Mouse (Mus musculus) liver, embryonic 12.5 days (tissue): ENCODE data around the gene Dclk1. TPM values are rescaled to one million over a fixed set of nuclear protein-coding genes. Genes with fewer than 3 reads are reported as not detected.

Experiments
- ATAC-seq: fragments of 200-750 bp; cut with Nextera tagmentation; 2 replicates; pipeline ENCODE4 v1.8.0; 2017; ENCODE audit warnings: moderate number of reproducible peaks, mild to moderate bottlenecking, moderate library complexity
- H3K27ac ChIP-seq: fragments of 300-500 bp; sonication (generic); 2 replicates; pipeline ENCODE4 v1.5.1; 2016; ENCODE audit warnings: mild to moderate bottlenecking
- H3K27me3 ChIP-seq: fragments of 300-500 bp; sonication (generic); replicated peaks from 2 replicates; pipeline ENCODE4 v1.6.1; 2016; ENCODE audit warnings: mild to moderate bottlenecking, moderate library complexity
- H3K36me3 ChIP-seq: fragments of 300-500 bp; sonication (generic); 2 replicates; pipeline ENCODE4 v1.6.1; 2016; ENCODE audit warnings: mild to moderate bottlenecking, moderate library complexity
- H3K4me1 ChIP-seq: fragments of 300-500 bp; sonication (generic); 2 replicates; pipeline ENCODE4 v1.6.1; 2016
- H3K4me2 ChIP-seq: fragments of 300-500 bp; sonication (generic); 2 replicates; pipeline ENCODE4 v1.6.1; 2016; ENCODE audit warnings: mild to moderate bottlenecking, moderate library complexity
- H3K4me3 ChIP-seq: fragments of 300-500 bp; sonication (generic); 2 replicates; pipeline ENCODE4 v1.5.1; 2016; ENCODE audit warnings: mild to moderate bottlenecking, moderate library complexity
- H3K9ac ChIP-seq: fragments of 300-500 bp; sonication (generic); 2 replicates; pipeline ENCODE4 v1.6.1; 2016; ENCODE audit warnings: mild to moderate bottlenecking, moderate library complexity
- H3K9me3 ChIP-seq: fragments of 300-500 bp; sonication (generic); replicated peaks from 2 replicates; pipeline ENCODE4 v1.6.1; 2016; ENCODE audit warnings: mild to moderate bottlenecking, moderate library complexity
- WGBS: fragments of 180-500 bp; shearing (Covaris S2); methylation state at CpG from one replicate; pipeline ENCODE4 v1.1.7; 2016; ENCODE audit not compliant: insufficient replicate concordance; 5-methylcytosine and 5-hydroxymethylcytosine counted together
- polyA plus RNA-seq: library from polyadenylated mRNA; unstranded; fragments of >200 nt; fragmentation: Nextera tagmentation; extraction: Ambion mirVana; gene quantifications from 2 replicates; pipeline ENCODE4 v1.2.1, GENCODE M21; 2016

Gene Dclk1
- polyA plus RNA-seq, 1 experiment from 2014 or later, result 1.7 TPM

DNA sequence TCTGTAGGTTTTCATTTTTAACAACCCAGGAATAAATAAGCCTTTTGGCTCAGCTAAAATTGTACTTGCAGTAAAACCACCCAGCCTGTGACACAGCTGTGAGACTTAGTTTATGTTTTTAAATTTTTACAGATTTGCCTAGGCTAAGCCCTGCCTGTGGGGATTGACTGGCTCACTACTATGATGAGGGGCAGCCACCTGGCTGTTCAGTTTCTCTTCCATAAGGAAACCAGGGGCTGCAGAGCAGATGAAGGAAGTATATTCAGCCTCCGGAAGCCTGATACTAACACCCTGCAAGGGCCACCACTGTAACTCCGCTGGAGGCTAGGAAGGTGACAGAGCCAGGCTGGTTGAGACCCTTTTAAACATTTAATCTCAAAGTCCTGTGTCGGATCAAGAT lies 284.3 kb downstream of the Dclk1 start:
- ATAC-seq, result no peak
- no peaks in the 10 kb centered on the region for H3K27me3 ChIP-seq
- H3K9ac ChIP-seq, result no peak overlapping the region
- no peaks in the 10 kb centered on the region for H3K9me3 ChIP-seq
- no peak overlapping the region for H3K4me3 ChIP-seq
- 0 out of 2 replicates have a peak, but pooled peaks cover 3% of the 10 kb centered on the region for H3K4me1 ChIP-seq
- WGBS, result 30% methylated on average over 3 of the region's 3 CpGs
- H3K36me3 ChIP-seq, result no peaks in the 10 kb centered on the region
- H3K4me2 ChIP-seq, result no peak overlapping the region
- H3K27ac ChIP-seq, result no peak overlapping the region

DNA sequence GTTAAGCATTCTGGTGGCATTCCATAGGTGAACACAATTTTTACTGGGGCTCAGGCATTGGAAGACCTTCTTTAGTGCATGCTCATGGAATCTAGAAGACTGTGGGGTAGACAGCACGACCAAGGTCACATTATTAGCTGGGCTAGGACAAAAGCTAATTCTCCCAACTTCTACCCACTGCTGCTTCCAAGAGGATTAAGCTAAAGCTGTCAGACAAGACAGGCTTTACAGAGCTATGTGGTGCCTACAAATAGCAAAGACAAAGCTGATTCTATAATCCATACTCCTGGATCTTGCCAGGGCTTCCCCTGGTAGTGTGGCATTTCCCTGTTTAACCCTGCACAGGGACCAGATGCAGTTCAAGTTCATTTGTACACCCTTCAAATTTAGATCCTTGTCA lies 285.4 kb downstream of the Dclk1 start:
- no peak for ATAC-seq
- H3K36me3 ChIP-seq, result no peaks in the 10 kb centered on the region
- no peak overlapping the region for H3K4me3 ChIP-seq
- H3K9me3 ChIP-seq, result no peaks in the 10 kb centered on the region
- no peaks in the 10 kb centered on the region for H3K27me3 ChIP-seq
- H3K27ac ChIP-seq, result no peak overlapping the region
- H3K4me1 ChIP-seq, result 0 out of 2 replicates have a peak, but pooled peaks cover 3% of the 10 kb centered on the region
- H3K4me2 ChIP-seq, result no peak overlapping the region
- whole genome bisulfite sequencing, result 47% methylated on average over 1 of the region's 1 CpGs
- no peak overlapping the region for H3K9ac ChIP-seq

DNA sequence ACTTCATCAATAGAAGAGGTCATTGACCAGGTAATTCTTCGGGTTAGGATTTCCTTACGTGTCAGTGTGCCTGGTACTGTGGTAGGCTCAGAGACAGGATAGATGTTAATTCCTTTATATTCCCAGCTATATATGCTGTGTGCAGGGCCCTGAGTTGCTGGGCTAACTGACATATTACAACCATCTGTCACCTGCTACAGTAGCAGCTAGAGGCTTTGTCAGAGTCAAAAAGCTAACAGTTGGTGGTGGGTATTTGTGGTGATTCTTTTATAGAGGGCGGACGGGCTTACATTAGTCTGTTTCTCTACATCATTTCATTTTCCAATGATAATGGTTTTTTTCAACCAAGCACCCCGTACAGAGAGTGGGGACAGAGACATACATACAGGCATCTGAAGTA lies 285.8 kb downstream of the Dclk1 start:
- 0 out of 2 replicates have a peak, but pooled peaks cover 3% of the 10 kb centered on the region for H3K4me1 ChIP-seq
- no peaks in the 10 kb centered on the region for H3K27me3 ChIP-seq
- ATAC-seq, result no peak
- no peak overlapping the region for H3K9ac ChIP-seq
- H3K9me3 ChIP-seq, result no peaks in the 10 kb centered on the region
- WGBS, result 79% methylated on average over 5 of the region's 5 CpGs
- H3K36me3 ChIP-seq, result no peaks in the 10 kb centered on the region
- H3K4me3 ChIP-seq, result no peak overlapping the region
- H3K27ac ChIP-seq, result no peak overlapping the region
- H3K4me2 ChIP-seq, result no peak overlapping the region

DNA sequence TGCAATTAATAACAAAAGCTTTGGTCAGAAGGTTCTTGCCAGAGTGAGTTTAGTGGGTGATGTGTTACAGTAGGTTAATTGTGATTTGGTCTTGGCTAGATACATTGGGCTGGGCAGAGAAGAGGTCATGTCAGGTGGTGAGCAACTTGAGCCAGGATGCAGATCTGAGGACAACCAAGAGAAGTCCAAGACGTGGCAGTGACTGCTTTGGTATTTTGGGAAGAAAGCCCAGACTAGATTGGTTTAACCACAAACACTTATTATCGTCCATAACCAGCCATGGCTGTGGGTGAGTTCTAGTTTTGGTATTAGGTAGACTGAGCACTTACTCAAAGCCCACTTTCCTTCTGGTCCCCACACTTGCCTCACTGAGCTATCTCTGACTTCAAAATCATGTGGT lies 287.2 kb downstream of the Dclk1 start:
- Histone ChIP-seq H3K27me3 (no peaks in the 10 kb centered on the region), H3K36me3 (no peaks in the 10 kb centered on the region), H3K4me3 (no peak overlapping the region), H3K4me1 (no peaks in the 10 kb centered on the region), H3K27ac (no peak overlapping the region), H3K4me2 (no peak overlapping the region), H3K9me3 (no peaks in the 10 kb centered on the region), H3K9ac (no peak overlapping the region)
- ATAC-seq, result no peak
- 34% methylated on average over 2 of the region's 2 CpGs for WGBS

DNA sequence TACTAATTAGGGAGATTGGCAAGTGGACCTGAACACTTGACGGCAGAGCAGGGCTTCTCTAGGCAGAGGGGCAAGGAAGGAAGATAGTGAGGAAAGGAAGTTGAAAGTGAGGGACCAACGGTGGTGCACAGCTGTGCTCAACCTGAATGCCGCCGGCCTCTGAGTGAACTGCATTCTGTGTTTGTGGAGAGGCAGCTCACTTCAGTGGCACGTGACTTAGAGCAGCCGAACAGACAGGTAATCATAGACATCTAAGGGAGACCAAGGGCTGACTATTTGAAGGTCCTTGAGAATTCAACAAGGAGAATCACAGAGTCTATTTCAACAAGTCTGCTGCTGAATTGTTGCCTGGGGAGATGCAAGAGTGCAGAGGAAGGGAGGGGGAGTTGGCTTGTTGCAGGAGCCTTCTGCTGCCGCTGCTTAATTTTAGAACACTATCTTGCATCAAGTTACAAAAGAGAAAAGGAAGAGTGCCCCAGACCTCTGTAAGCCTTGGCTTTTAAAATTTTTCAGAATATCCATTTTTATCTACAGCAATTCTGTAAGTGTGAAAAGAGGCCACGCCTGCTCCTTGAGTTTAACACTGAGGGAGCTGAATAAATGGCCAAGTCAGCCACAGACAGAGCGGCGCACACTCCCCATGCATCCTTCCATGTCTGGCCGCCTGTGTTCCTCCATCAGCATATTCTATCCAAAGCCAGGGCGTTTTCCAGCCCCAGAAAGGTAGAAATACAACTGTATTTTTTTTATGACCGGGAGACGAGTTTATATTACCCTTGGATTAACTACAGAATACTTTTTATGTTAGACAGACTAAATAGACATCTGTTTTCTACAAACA lies 289.3 kb downstream of the Dclk1 start:
- H3K27me3 ChIP-seq, result no peaks in the 10 kb centered on the region
- no peaks in the 10 kb centered on the region for H3K36me3 ChIP-seq
- H3K4me1 ChIP-seq, result no peaks in the 10 kb centered on the region
- no peak overlapping the region for H3K27ac ChIP-seq
- H3K4me3 ChIP-seq, result no peak overlapping the region
- H3K9me3 ChIP-seq, result no peaks in the 10 kb centered on the region
- ATAC-seq, result no peak
- no peak overlapping the region for H3K4me2 ChIP-seq
- 66% methylated on average over 14 of the region's 14 CpGs for WGBS
- no peak overlapping the region for H3K9ac ChIP-seq

DNA sequence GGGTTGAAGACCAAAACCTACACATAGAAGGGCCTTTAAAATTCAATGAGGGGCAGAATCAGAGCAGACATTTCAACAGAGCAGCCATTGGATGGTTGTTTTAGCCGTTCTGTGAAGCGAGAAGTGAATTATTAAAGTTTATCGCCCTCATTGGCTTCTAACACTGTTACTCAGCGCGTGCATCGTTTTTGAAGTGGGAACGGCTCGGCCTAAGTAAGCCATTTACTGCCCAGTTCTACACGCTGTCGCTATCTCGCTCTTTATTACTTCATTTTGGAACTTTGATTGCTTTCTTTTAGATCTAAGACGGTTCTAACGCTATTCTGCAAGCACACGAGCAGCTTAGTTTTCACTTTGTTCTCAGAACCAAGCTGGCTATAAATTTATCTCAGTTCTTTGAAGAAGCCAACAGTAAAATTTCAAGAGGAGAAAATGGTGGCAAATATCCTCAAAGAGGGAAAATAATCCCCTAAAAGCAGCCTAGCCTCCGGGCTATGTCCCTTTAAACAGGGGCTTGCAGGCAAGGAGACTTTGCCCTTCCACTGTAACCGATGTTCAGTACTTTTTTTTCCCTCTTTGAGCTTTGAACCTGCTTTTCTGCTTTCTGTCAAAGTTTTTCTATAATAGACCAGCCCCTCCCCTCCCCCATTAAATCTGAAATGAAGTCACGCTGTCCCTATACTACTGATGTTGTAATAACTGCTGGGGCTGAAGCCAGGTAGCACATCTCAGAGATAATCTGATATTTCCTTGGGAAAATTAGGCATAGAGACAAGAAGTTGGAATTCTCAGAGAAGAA lies 290.2 kb downstream of the Dclk1 start:
- Histone ChIP-seq H3K4me2 (no peak overlapping the region), H3K9me3 (no peaks in the 10 kb centered on the region), H3K27ac (no peak overlapping the region), H3K36me3 (no peaks in the 10 kb centered on the region), H3K4me3 (no peak overlapping the region), H3K27me3 (no peaks in the 10 kb centered on the region), H3K4me1 (no peaks in the 10 kb centered on the region), H3K9ac (no peak overlapping the region)
- WGBS, result 78% methylated on average over 17 of the region's 17 CpGs
- ATAC-seq, result no peak

DNA sequence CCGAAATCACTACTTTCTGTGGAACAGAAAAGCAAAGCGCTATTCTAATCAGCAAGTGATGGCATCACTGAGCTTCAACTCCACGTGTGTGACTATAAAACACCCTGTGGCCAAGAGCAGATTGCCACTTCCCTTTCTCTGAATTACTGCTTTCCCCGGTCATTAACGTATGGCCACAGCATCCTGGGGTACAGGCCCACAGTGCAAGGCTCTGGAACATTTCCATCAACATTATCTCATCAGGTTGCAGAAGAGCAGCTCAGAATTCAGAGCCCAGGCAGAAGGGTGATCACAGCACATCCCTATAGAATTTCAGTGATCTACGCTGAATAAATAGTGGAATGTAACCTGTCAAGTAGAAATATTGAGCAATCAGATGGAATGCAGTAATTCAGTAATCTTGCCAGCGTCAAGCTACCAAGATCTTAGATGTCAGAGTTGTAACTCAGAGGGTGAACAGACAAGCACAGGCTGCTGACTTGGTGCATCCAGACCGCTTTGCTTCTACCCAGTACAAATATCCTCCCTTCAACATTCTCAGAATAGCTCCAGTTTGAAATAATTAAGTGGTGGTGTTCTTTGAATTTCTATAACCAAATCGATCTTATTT lies 293.5 kb downstream of the Dclk1 start:
- Histone ChIP-seq H3K27ac (no peak overlapping the region), H3K4me1 (no peaks in the 10 kb centered on the region), H3K9me3 (no peaks in the 10 kb centered on the region), H3K4me3 (no peak overlapping the region), H3K27me3 (no peaks in the 10 kb centered on the region), H3K36me3 (no peaks in the 10 kb centered on the region), H3K4me2 (no peak overlapping the region), H3K9ac (no peak overlapping the region)
- ATAC-seq, result no peak
- WGBS, result 59% methylated on average over 9 of the region's 9 CpGs

DNA sequence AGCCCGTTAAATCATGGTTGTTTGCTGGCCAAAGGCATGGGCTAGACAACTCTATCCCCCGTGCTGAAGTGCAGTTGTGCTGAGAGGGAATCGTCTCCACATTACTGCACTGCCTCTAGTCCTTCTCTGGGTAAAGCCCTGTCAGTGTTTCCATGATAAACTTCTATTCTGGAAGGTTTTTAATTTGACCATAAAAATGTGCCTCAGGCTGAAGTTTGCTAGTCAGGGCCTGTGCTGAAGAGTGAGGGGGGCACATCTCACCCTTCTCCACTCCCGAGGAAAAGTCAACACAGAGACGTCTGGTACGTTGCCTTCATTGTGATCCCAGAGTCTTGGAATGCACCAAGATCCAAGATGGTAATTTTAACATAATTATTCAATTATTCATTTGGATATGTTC lies 294.7 kb downstream of the Dclk1 start:
- no peak overlapping the region for H3K4me2 ChIP-seq
- H3K9me3 ChIP-seq, result no peaks in the 10 kb centered on the region
- no peaks in the 10 kb centered on the region for H3K27me3 ChIP-seq
- no peak for ATAC-seq
- no peak overlapping the region for H3K27ac ChIP-seq
- no peak overlapping the region for H3K4me3 ChIP-seq
- H3K4me1 ChIP-seq, result no peaks in the 10 kb centered on the region
- WGBS, result 68% methylated on average over 6 of the region's 6 CpGs
- no peaks in the 10 kb centered on the region for H3K36me3 ChIP-seq
- no peak overlapping the region for H3K9ac ChIP-seq

DNA sequence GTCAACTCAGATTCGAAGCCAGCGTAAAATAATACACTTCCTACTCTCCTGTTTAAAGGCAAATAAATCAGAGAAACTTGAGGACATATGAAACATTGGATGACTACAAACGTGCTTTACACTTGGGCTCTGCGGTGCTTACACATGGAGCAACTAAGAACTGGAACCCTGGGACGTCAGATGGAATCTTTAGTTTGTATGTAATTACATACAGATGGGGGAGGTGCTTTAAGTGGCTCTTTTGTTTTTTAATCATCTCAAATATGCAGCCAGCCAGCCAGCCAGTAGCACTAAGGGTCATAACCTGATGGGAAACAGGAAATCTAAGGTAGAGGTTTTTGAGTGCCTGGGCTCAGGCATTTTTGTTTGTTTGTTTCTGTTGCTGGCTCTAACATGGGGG lies 295.6 kb downstream of the Dclk1 start:
- Histone ChIP-seq H3K4me2 (no peak overlapping the region), H3K4me1 (peaks cover 7% of the 10 kb centered on the region; the same call in 1 of the 2 replicates), H3K27me3 (no peaks in the 10 kb centered on the region), H3K9ac (no peak overlapping the region), H3K4me3 (no peak overlapping the region), H3K36me3 (no peaks in the 10 kb centered on the region), H3K9me3 (no peaks in the 10 kb centered on the region), H3K27ac (no peak overlapping the region)
- 69% methylated on average over 5 of the region's 5 CpGs for WGBS
- ATAC-seq, result no peak

DNA sequence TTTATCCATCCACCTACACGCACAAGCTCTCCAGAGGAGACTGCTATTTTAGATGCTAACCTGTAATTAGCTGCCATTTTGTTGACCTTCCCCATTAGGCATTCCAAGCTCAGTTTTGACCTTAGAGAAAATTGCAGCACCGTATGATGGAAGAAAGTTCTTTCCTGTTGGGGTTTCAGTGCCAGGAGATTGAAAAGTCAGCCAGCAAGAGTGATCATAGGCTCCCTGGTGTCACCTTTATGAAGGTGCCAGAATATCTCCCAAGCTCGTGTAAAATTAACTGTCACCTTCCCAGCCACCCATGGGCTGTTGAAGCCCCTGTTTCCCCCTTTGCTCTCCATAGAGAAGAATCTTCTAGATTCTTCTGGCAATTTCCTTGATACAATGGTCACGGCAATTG lies 297.2 kb downstream of the Dclk1 start:
- Histone ChIP-seq H3K36me3 (no peaks in the 10 kb centered on the region), H3K4me2 (no peak overlapping the region), H3K27me3 (no peaks in the 10 kb centered on the region), H3K9me3 (no peaks in the 10 kb centered on the region), H3K27ac (no peak overlapping the region), H3K4me3 (no peak overlapping the region), H3K9ac (no peak overlapping the region), H3K4me1 (peaks cover 24% of the 10 kb centered on the region)
- 60% methylated on average over 4 of the region's 4 CpGs for WGBS
- no peak for ATAC-seq

DNA sequence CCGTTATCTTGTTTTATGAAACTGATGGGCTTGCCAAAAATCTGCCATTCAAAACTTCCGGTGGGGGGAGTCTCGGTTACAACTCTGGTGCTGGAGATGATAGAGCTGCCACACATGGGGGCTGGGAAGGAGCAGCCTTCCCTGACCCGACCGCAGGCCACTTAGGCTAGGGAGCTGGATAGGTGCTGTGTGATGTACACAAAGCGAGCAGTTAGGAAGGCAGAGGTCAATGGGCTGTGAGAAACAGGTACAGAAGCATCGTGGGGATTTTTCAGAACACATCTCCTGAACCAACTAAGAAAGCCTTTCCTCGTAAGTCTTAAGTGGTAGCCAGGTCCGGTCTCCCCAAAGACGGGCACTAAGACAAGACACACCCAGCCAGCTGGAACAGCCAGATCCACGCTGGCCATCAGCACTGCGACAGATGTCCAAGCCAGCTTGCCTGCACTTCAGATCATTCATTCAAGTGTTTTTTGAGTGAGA lies 297.7 kb downstream of the Dclk1 start:
- Histone ChIP-seq H3K27me3 (no peaks in the 10 kb centered on the region), H3K9me3 (no peaks in the 10 kb centered on the region), H3K9ac (no peak overlapping the region), H3K4me2 (no peak overlapping the region), H3K4me3 (no peak overlapping the region), H3K36me3 (no peaks in the 10 kb centered on the region), H3K4me1 (peaks cover 29% of the 10 kb centered on the region), H3K27ac (no peak overlapping the region)
- ATAC-seq, result no peak
- 71% methylated on average over 12 of the region's 12 CpGs for WGBS
